Mouse (Mus musculus) skeletal muscle tissue, adult 2 months (tissue): ENCODE results near the gene Msi2.
A peak's percentile ranks its signal among the peaks of the same experiment; 100 is the strongest.

ENCODE experiments used
- DNase-seq: peaks from one replicate; pipeline ENCODE4 v3.0.0-alpha.2; 2012; ENCODE audit warnings: low read depth, low spot score

Msi2 gene

DNA sequence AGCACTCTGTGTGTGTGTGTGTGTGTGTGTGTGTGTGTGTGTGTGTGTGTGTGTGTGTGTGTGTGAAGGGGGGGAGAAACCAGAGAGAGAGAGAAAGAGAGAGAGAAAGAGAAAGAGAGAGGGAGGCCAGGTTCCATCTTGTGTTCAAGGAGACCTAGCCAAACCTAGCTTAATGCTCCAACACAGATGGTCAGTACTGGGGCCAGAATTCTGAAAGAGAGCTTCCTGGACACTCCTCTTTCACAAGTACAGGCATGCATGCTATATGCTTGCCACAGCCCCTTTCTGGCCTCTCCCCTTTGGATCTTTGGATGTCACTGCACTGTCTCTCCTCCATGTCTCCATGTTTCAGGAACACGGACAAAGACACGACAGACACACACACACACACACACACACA, 41.7 kb downstream of the Msi2 start:
- DNase-seq = no peak

GRCm38 (mm10) chr11:88675526-88676353, 42.6 kb downstream of the Msi2 start:
- DNase-seq = no peak

GRCm38 (mm10) chr11:88674075-88674474, 44.2 kb downstream of the Msi2 start:
- no peak for DNase-seq

GRCm38 (mm10) chr11:88670925-88671324, 47.4 kb downstream of the Msi2 start:
- DNase-seq = no peak

DNA sequence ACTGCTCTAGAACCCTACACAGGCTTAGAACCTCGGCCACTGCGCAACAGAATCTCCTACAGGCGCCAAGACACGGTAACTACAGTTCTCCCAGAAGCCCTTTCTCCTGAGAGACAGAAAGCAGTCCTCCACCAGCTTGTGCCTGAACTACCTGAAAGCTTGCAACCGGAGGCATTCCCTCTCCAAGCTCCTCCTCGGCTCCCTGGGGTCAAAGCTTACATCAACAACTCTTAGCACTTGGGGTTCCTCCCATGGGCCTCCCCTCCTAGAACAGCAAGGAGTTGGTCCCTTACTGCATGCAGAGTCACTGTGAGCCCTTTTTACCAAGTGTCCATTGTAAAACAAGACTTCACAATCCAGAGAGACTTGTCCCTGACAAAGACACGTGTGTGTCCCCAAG, 49.2 kb downstream of the Msi2 start:
- DNase-seq = no peak

DNA sequence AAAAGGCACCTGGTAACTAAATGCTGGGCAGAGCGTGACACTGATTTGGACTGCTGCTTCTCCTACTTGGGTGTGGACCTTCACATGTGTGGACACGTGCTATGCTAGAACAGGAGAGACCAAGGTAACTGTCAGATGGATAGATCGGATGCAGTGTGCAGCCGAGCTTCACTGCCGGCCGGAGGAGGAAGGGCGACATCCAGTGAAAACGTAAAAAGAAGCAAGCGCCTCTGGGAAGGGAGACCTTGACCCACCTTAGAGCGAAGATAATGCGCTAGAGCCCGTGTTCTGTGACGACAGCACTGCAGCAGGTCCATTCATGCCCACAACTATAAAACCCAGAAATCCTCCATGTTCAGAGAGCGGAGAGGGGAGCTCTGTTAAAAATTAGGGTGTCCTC, 50.0 kb downstream of the Msi2 start:
- no peak for DNase-seq

DNA sequence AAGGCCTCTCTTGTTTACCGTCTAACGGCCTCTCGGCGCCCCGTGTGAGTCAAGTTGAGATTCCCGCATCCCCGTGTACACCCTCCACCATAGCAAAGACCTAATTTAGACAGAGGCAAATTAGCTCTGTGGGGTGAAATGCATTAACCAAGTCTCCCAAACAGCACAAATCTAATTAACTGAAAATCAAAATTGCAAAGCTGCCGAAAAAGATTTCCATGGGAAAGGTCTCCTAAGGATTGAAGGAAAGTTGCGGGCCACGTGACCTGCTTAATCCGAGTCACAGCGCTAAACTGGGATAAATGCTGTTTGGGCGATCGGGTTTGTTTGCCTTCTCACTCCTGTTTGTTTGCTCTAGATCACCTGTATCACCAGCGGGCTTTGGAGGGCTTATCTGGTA, 52.5 kb downstream of the Msi2 start:
- no peak for DNase-seq

DNA sequence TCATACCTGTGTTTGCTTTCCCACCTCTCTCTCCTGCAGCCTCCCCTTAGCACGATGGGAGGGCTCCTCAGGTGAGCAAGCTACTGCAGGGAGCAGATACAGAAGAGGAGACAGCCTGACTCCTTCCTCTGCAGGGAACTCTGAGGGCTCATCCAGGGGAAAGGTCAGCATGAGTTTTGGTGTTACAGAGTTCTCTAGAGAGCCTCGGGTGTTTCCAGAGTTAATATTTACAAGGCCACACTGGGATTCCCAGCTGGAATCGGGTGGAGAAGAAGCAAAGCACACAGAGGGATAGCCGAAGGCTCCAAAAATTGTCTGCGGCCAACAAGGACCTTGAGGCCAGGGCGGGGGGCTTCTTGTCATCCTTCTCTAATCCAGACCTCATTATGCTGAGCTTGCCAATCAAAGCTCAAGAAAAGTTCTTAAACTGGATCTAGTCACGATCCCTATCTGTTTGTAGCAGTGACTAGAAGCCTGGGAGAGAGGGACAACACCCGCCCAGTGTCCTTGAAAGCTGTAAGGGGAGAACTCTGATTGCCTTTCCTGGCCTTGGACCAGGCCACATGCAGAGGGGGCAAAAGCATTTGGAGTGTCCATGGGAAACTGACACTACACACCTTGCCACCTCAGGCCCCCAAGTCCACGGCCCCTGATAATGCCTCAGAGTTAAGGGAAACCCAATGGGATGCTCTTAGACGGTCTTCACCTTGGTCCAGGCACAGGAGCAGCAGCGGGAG, 56.7 kb downstream of the Msi2 start:
- no peak for DNase-seq

GRCm38 (mm10) chr11:88660404-88660803, 57.9 kb downstream of the Msi2 start:
- no peak for DNase-seq

DNA sequence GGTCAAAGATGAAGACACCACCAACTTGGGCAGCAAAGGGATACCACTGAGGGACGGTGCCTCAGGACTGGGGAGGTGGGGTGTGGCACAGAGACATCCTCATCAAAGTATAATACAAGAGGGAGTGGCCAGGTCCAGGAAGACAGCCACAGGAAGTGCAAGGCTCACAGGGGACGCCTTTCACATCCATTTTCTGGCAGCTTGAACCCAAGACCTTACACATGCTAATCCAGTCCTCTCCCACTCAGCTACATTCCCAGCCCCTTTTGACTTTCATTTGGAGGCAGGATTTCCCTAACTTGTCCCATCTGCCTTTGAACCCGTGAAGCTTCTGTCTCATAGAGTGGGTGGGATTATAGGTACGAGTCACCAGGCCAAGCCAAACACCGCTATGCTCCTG, 59.4 kb downstream of the Msi2 start:
- DNase-seq = no peak

DNA sequence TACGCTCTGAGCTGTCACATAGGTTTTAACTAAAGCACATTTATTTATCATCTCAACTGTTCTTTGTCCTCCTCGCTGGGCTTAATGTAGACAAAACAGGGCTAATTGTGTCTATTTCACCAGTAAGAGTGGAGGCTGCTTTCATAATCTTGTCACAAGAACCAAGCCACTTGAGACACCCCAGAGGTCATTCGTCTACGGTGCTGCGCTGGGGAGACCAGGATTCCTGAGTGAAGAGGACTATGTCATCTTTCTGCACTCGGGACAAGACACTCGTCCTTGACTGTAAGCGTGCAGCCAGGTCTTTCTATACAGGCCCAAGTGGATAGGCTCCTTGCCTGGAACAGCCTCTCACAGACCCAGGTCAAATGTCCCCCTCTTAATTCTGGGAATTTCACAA, 62.5 kb downstream of the Msi2 start:
- peak; percentile 43 for DNase-seq

- no peak for DNase-seq
Observed at GRCm38 (mm10) chr11:88655214-88655566, 63.1 kb downstream of the Msi2 start.

DNA sequence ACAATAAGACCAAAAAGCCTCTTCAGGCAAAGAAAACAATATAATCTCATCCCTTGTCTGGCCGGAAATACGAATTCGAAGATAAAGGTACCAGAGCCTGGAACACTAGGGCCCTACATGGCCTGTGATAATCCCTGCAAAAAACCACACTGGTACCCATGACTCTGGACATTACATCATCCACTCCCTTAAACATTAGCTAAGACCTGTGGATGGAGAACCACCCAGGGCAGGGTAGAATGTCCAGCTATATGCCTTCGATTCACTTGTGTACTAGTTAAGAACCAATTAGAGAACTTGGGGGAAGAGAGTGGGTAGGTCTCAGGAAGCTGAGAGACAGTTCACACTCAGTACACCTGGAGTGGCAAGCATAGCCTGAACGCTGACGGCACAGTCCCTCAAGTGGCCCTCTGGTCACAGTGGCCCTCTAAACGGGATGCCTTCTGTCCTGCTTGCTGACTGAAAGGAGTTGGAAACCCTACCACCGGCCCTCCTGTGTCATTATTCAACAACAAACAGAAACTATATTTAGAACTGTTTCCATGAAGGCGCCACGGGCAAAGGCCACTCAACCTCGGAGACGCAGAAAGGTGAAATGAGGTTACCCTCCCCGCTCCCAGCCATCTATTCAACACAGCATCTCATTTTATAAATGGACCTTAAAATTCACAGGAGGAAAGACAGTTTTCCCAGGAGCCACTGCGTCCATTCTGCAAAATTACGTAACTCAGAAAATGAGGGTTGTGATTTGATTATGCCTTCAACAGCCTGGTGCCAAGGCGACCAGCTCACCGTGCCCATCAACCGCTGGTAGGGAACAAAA, 63.7 kb downstream of the Msi2 start:
- peak; percentile 85 for DNase-seq

DNA sequence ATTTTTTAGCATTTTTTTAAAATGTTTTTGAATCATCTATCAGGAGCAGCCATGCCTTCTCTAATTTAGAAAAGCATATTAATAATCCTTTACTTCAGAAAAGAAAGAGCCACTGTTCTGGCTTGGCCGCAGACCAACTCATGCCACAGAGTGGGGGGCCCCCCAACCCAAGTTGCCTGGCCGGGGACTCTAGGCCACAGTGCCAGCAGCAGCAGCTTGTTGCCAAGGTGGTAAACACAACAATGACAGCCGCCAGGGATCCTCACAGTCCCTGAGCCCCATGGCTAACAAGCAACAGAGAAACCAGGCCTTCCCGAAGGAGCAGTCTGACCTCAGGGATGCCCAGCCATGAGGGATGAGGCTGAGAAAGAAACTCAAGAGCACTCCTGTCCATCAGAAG, 68.0 kb downstream of the Msi2 start:
- no peak for DNase-seq

DNA sequence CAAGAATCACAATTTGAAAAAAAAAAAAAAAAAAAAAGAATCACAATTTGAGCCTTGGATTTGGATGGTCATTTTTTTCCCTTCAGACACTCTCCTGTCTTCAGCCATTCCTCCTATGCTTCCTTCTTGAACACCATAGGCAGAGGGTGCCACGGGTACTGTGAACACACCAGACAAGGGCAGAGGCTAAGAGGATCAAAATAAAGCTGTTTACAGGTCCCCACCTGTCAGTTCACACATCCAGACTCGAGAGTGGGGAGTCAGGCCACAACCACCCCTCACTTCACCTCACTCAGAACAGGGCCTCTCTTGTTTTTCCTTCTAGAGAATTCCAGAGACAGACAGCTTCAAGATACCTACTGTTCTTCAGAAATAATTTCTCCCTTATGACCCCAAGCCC, 69.3 kb downstream of the Msi2 start:
- no peak for DNase-seq

GRCm38 (mm10) chr11:88648407-88648806, 69.9 kb downstream of the Msi2 start:
- DNase-seq = no peak

DNA sequence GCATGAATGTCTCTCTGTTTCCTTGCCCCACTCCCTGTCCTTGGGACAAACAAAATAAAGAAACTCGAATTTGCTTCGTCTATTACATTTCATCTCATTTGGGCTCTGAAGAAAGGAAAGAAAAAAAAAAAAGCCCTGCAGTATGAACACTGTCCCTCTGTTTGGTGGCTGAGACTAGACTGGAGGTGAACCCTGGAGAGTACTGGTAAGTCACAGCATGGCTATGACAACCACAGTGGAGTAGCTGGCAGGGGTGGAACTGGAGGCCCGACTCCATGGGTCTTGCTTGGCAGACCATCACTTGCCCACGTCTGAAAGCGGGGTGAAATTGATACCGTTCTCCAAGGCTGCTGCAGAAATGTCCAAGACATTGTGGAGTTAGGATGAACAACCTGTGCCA, 71.8 kb downstream of the Msi2 start:
- no peak for DNase-seq

- no peak for DNase-seq
Observed at GRCm38 (mm10) chr11:88645821-88646220, 72.5 kb downstream of the Msi2 start.

- DNase-seq = no peak
Observed at GRCm38 (mm10) chr11:88644719-88645118, 73.6 kb downstream of the Msi2 start.

DNA sequence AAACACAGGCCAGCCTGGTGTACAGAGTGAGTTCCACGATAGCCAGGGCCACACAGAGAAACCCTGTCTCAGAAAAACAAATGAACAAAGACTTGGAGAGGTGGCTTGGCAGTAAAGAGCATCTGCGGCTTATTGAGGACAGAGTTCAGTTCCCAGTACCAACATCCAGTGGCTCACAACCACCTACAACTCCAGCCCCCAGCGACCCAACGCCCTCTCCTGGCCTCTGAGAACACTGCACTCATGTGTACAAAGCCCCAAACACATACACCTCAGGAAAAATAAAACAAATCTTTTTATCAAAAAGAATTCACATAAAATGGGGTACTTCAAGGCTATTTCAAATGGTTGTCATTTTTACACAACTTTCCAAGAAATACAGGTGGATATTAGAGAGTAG, 78.5 kb downstream of the Msi2 start:
- no peak for DNase-seq

DNA sequence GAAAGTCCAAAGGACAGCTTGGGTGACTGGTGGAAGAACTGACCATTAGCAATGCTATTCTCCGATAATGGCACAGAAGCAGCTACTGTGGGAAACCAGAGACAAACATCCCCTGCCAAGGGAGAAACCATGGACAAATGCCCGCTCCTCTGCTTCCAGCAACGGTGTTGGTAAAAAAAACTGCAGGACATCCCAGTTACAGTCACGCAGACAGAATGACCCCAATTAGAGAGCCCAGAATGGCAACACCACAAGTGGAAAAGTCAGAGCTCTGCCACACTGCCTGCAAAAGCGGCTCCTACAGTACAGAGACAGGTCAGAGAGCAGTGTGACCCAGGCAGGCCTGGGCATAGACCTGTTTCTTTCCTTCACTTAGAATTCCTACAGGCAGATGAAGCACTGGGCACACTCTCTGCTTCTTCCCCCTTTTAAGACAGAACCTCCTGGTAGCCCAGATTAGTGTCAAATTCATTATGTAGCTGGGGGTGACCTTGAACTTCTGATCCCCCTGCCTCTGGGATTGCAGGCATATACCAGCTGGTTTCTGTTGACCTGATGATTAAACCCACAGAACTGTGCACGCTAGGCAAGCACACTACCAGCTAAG, 79.3 kb downstream of the Msi2 start:
- DNase-seq = peak; percentile 85

- no peak for DNase-seq
Observed at GRCm38 (mm10) chr11:88638254-88638653, 80.1 kb downstream of the Msi2 start.
